Mouse (Mus musculus): Measurements from ENCODE around the gene 6430548M08Rik.

GRCm38 (mm10) chr8:120213229-120213628, 99.3 kb downstream of the 6430548M08Rik start:
- no peak for TF ChIP-seq CTCF (IDR thresholded peaks at IDR 0.05; ENCODE audit: low read depth, low read length)
- TF ChIP-seq POLR2A (IDR thresholded peaks at IDR 0.05; ENCODE audit: borderline replicate concordance, low read depth, low read length), result no peak
